Mouse (Mus musculus) CD4-positive, CD25-positive, alpha-beta regulatory T cell, adult 2 months (primary cell): ENCODE measurements around the gene C8g.

ENCODE experiments used
- DNase-seq: peaks from one replicate; pipeline ENCODE4 v3.0.0-alpha.2; 2012; ENCODE audit warnings: low read depth, low spot score

C8g gene

DNA sequence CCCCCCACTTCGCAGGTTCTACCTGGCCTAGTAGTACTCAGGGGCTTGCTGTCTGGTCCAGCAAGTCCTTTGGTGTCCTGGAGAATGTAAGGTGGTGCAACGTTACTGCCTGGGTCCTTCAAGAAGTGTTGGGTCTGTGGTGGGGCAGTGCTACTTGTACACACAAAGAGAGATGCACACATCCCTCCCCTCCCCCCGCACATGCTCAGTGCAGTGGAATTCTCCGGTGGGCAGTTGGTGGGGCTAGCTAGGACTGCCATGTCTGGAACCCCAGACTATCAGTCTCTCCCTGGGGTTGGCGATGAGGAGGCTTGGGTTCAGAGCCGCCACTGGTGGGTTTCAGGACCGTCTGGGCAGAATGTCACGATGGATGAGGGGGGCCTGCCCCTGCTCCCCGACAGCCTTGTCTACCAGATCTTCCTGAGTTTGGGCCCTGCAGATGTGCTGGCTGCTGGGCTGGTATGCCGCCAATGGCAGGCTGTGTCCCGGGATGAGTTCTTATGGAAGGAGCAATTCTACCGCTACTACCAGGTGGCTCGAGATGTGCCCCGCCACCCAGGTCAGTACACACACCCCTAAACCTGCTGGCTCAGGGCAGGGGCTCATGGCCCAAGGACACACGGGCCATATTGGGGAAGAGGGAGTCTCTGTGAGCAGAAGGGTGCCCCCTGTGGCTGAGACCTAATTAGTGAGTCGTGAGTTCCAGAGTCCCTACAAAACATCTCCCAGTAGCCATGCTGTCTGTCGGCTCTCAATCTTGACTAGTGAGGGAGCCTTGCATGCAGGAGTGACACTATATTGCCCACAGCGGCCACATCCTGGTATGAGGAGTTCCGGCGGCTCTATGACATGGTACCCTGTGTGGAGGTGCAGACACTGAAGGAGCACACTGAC lies at the start of gene C8g:
Gene C8g, minus strand, starts transcription at position 127 of the 894 bp plus-strand sequence.
- peak; percentile 31 for DNase-seq

GRCm38 (mm10) chr2:25551186-25551585 lies 49.7 kb upstream of the C8g start:
- peak; percentile 70 for DNase-seq

- peak; percentile 90 for DNase-seq
Measured at GRCm38 (mm10) chr2:25549021-25549991, 47.8 kb upstream of the C8g start.

GRCm38 (mm10) chr2:25546811-25547491 lies 45.4 kb upstream of the C8g start, which contains the start of gene Traf2:
Traf2 (minus strand) TSS chr2:25546940.
- peak; percentile 99 for DNase-seq

DNA sequence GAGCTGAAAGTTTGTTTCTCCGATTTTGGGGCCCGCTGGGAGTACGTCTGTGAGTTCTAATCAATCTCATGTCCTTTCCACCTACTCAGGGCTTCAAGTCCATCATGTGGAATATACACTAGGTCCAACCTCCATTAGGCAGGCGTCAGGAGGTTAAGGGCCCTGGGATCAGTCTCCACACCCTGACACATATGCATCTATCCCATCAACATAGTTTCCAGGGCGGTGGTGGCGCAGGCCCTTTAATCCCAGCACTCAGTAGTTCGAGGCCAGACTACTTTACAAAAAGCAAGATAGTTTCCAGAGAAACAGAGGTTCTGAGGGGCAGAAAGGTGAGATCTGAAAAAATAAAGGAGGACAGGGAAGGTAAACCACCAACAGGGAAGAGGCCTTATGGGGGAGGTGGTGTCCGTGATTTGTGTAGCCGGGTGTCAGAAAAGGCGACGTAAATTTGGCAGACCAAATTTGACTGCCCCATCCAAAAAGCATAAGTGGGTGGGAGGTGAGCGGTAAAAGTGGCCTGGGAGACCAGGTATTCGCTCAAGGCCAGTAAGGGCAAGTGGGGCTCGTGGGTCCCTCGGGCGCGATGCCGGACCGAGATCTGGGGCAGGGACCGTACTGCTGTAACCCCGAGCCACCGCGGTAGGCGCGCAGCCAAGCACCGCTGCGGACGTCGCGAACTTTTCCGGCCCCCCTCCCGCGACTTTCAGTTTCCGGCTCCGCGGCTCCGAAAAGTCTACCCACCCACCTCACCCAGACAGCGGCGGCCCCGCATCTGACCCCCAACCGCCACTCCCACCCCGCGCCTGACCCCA lies 44.7 kb upstream of the C8g start:
- no peak for DNase-seq

DNA sequence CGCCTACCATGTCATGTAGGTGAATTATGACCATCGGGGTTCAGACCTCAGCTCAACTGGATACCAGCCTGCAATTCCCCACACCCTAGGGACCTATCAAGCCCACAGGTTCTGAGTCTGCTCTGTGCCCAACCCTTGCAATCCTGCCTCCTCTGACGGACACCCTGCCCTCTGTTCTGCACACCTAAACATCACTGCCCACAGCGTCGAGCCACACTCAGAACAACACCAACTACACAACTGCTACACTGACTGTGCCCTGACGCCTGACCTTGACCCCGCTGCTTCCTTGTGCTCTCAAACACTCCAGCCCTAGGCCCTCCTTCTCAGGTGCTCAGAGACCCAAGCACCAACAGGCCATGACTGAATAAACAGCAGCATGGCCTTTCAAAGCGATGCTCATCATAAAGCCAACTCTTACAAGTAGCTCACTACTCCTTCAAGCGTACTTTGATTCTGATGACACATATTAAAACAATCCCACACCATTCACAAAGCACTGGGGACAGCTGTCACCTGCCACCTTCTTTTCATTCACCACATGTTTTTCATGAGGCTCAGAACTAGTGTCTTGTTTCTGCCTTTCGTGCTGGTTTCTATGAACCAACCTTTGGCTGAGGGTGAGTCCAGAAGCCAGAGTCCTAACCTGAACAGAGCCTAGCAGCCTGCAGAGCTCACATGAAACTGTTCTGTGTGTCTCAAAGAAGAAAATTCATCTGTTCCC lies 40.3 kb upstream of the C8g start:
- DNase-seq: no peak

DNA sequence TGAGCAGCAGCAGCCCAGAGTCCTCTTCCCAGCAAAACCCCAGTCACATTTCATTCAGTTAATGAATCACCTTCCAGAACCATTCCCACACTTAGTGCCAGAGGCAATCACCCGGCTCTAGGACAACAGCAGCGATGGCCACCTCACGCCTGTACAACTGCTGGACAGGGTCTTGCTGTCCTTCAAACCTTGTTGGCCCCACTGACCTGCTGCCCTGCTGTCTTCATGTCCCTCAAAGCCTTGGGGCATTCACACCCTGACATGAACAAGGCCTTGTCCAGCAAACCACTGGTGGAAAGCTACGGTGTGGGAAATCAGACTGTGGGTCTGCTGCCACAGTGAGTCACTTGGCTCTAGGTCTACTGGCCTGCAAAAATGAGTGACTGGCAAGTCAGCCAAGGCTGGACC lies 39.0 kb upstream of the C8g start:
- DNase-seq: no peak

- no peak for DNase-seq
Measured at GRCm38 (mm10) chr2:25536531-25536930, 35.0 kb upstream of the C8g start.

- DNase-seq: no peak
Measured at GRCm38 (mm10) chr2:25534866-25535182, 33.3 kb upstream of the C8g start.

- DNase-seq: peak; percentile 91
Measured at GRCm38 (mm10) chr2:25534178-25534865, 32.8 kb upstream of the C8g start.

- DNase-seq: peak; percentile 55
Measured at GRCm38 (mm10) chr2:25533707-25534106, 32.2 kb upstream of the C8g start.

GRCm38 (mm10) chr2:25526510-25527302 lies 25.2 kb upstream of the C8g start:
- no peak for DNase-seq

GRCm38 (mm10) chr2:25509912-25510311 lies 8.4 kb upstream of the C8g start:
- peak; percentile 61 for DNase-seq

DNA sequence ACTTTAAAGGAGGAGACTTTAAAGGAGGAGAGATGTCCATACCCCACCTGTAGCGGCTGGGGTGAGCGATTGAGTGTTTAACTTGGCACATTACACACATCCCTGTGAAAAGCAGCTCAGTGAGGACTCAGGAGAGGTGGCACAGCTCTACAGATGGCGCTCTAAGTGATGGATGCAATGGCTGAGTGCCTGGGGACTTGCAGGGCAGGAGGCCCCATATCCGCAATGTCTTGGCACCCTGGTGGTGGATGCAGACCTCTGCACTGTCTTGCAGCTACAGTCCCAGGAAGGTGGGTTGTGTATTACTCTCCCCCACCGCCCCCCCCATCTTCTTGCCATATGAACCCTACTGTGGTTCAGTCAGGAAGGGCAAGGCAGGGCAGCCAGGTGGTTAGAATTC lies 5.4 kb upstream of the C8g start:
- DNase-seq: peak; percentile 66

- no peak for DNase-seq
Measured at GRCm38 (mm10) chr2:25505860-25506259, 4.3 kb upstream of the C8g start.

- no peak for DNase-seq
Measured at GRCm38 (mm10) chr2:25505000-25505399, 3.5 kb upstream of the C8g start.

- no peak for DNase-seq
Measured at GRCm38 (mm10) chr2:25504538-25504937, 3.0 kb upstream of the C8g start.

GRCm38 (mm10) chr2:25502726-25503125 lies 1.2 kb upstream of the C8g start:
- no peak for DNase-seq
